In the genomic region with DNA sequence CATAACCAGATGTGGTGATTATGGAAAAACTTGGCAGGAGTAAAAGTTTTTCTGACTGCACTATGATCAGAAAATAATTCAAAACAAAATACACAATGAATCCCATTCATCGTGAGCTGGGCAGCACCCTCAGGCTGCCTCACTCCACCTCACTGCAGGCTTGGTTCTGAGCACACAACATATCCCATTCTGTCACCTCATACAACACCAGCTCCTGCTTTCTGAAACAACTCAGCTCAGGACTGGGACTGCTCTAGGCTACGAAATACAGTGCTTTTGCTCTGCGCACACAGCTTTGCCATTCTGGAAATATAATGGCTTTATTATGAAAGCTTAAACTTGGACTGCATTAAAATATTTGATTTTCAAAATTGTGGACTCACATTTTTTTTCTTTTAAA, we compare ENCODE assay signal across 15 mouse cellular contexts.
"Had no signal": no experiment of that assay in that cellular context is flagged by ENCODE, and none has a peak within 500 bp of the region (broad histone marks: within the 10 kb centered on the region; RNA-seq: fewer than 3 reads in every experiment).

No protein-coding gene starts in this region.

- H3K4me3 ChIP-seq: midbrain, embryonic 10.5 days; midbrain, embryonic 12.5 days; myocyte; neural tube, embryonic 13.5 days; neural tube, embryonic 15.5 days had no signal

- H3K9me3 ChIP-seq: midbrain, embryonic 10.5 days; midbrain, embryonic 12.5 days; neural tube, embryonic 13.5 days; neural tube, embryonic 15.5 days had no signal

- H3K36me3 ChIP-seq: midbrain, embryonic 10.5 days; midbrain, embryonic 12.5 days; neural tube, embryonic 13.5 days; neural tube, embryonic 15.5 days had no signal

- H3K4me1 ChIP-seq: neural tube, embryonic 13.5 days; neural tube, embryonic 15.5 days had no signal

- H3K27ac ChIP-seq: midbrain, embryonic 10.5 days; midbrain, embryonic 12.5 days; neural tube, embryonic 13.5 days; neural tube, embryonic 15.5 days had no signal

- H3K27me3 ChIP-seq: midbrain, embryonic 12.5 days; neural tube, embryonic 13.5 days; neural tube, embryonic 15.5 days had no signal

- H3K4me2 ChIP-seq: lung, embryonic 14.5 days; midbrain, embryonic 12.5 days; neural tube, embryonic 13.5 days; neural tube, embryonic 15.5 days had no signal

- H3K9ac ChIP-seq: lung, embryonic 14.5 days; midbrain, embryonic 12.5 days; neural tube, embryonic 13.5 days; neural tube, embryonic 15.5 days had no signal

- DNase-seq: lung, adult 18-20 months; lung, embryonic 14.5 days; lung, postnatal 10 days; lung, postnatal 4 days; midbrain, embryonic 14.5 days; right cerebral cortex, postnatal 14 days; thymus, adult 18-20 months; thymus, postnatal 14 days; thymus, postnatal 36 days had no signal

- ATAC-seq: midbrain, embryonic 16.5 days had no signal
